Mouse (Mus musculus) heart, embryonic 12.5 days (tissue): Measurements from ENCODE around the gene Lrrc9. TPM values are rescaled to one million over a fixed set of nuclear protein-coding genes. Genes with fewer than 3 reads are reported as not detected.

ENCODE experiments used
- ATAC-seq: fragments of 200-750 bp; cut with Nextera tagmentation; 2 replicates; pipeline ENCODE4 v1.8.0; 2017; ENCODE audit warnings: moderate TSS enrichment, moderate library complexity; ENCODE audit not compliant: insufficient number of reproducible peaks, low FRiP score
- H3K27ac ChIP-seq: fragments of 300-500 bp; sonication (generic); 2 replicates; pipeline ENCODE4 v1.5.1; 2016; ENCODE audit warnings: mild to moderate bottlenecking, moderate library complexity; ENCODE audit not compliant: poor library complexity, severe bottlenecking
- H3K27me3 ChIP-seq: fragments of 300-500 bp; sonication (generic); replicated peaks from 2 replicates; pipeline ENCODE4 v1.6.1; 2016; ENCODE audit warnings: mild to moderate bottlenecking, moderate library complexity
- H3K36me3 ChIP-seq: fragments of 300-500 bp; sonication (generic); 2 replicates; pipeline ENCODE4 v1.6.1; 2016; ENCODE audit warnings: mild to moderate bottlenecking, moderate library complexity
- H3K4me1 ChIP-seq: fragments of 300-500 bp; sonication (generic); replicated peaks from 2 replicates; pipeline ENCODE4 v1.6.1; 2016; ENCODE audit warnings: mild to moderate bottlenecking
- H3K4me2 ChIP-seq: fragments of 300-500 bp; sonication (generic); 2 replicates; pipeline ENCODE4 v1.6.1; 2016; ENCODE audit warnings: mild to moderate bottlenecking, moderate library complexity
- H3K4me3 ChIP-seq: fragments of 300-500 bp; sonication (generic); 2 replicates; pipeline ENCODE4 v1.5.1; 2016; ENCODE audit warnings: mild to moderate bottlenecking
- H3K9ac ChIP-seq: fragments of 300-500 bp; sonication (generic); 2 replicates; pipeline ENCODE4 v1.6.1; 2016; ENCODE audit warnings: mild to moderate bottlenecking, moderate library complexity
- H3K9me3 ChIP-seq: fragments of 300-500 bp; sonication (generic); replicated peaks from 2 replicates; pipeline ENCODE4 v1.6.1; 2016; ENCODE audit warnings: mild to moderate bottlenecking, moderate library complexity
- WGBS: fragments of 180-500 bp; shearing (Covaris S2); methylation state at CpG from one replicate; pipeline ENCODE4 v1.1.7; 2016; 5-methylcytosine and 5-hydroxymethylcytosine counted together
- polyA plus RNA-seq: library from polyadenylated mRNA; unstranded; fragments of >200 nt; fragmentation: Nextera tagmentation; extraction: Ambion mirVana; gene quantifications from 2 replicates; pipeline ENCODE4 v1.2.1, GENCODE M21; 2016

Lrrc9 gene
- polyA plus RNA-seq, 1 experiment from 2014 or later = 1.6 TPM

DNA sequence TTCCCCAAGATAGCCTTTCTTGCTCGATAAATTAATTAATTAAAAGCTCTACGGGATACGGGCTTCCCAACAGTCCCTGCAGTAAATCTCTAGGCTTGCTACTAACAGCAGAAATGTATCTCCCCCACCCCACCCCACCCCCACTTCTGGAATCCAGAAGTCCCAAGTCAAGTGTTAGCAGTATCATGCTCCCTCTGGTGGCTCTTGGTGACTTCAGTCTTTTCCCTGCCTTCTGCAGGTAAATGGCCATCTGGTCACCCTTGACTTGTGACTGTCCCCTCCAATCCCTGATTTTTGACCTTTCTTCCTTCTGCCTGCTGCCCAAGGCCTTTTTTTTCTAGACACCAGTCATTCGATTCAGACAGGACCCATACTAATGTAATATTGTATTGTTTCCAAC, 9.5 kb upstream of the Lrrc9 start:
- Histone ChIP-seq H3K36me3 (no peaks in the 10 kb centered on the region), H3K4me3 (no peak overlapping the region), H3K4me2 (no peak overlapping the region), H3K9me3 (no peaks in the 10 kb centered on the region), H3K27me3 (no peaks in the 10 kb centered on the region), H3K9ac (no peak overlapping the region), H3K4me1 (peaks cover 4% of the 10 kb centered on the region; the same call in 1 of the 2 replicates), H3K27ac (no peak overlapping the region)
- no peak for ATAC-seq
- WGBS = 78% methylated on average over 4 of the region's 4 CpGs

DNA sequence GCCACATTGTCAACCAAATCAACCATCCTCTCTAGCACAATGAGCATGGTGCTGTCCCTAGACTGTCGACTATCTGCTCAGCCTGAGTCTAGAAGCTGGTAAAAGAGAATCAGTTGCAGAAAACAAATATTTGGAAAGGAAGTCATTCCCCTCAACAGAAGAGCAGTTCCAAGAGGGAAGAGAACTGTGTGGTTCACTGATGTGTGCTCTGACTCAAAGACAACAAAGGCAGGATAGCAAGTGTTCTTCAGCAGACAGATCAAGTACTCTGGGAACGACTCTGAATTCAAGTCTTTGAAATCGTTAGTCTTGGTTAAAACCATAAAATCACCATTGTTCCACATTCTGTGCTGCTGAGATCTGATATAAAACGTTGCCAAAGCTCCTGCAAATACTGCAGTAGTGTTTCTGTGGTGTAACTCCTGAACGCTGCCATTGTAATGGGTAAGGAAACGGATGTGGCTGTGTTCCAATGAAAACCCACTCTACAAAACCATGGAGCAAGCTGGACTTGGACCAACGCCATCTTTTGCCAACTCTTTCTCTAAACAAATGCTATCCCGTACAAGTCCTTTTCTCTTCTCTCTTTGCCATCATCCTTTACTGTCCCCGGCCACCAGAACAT, 8.3 kb upstream of the Lrrc9 start:
- Histone ChIP-seq H3K9me3 (no peaks in the 10 kb centered on the region), H3K36me3 (no peaks in the 10 kb centered on the region), H3K27ac (peak overlapping the region; percentile 66), H3K4me1 (peaks cover 4% of the 10 kb centered on the region; the same call in 1 of the 2 replicates), H3K4me3 (no peak overlapping the region), H3K9ac (no peak overlapping the region), H3K4me2 (no peak overlapping the region), H3K27me3 (no peaks in the 10 kb centered on the region)
- WGBS = 60% methylated on average over 9 of the region's 9 CpGs
- no peak for ATAC-seq

DNA sequence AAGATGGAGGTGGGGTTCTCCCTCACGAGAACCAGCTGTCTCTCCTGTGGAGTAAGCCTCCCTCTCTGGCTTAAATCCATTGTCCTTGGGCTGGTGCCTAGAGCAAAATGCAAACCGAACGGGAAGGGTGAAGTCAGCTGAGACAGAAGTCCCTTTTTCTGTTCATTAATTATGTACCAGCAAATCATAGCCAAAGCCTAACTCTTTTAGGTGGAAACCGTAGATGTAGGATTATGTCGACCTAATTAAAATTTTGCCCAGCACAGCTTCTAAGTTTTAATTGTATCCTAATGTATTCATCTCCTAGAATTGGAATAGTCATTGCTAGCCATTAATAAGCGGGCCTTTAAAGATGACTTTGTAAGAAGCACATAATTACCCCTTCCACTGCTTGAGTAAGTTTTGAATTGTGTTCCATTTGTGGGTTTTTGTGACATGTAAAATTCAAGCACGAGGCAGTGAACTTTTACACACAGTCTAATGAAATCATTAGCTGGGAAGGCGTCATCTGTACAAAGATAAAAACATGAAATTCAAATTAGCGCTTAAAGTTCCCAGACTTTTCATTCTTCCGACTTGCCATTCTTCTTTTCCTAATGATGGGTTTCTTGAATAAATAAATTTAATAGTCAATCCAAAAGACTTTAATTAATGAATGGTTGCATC, 3.9 kb upstream of the Lrrc9 start:
- H3K4me1 ChIP-seq = 0 out of 2 replicates have a peak, but pooled peaks cover 2% of the 10 kb centered on the region
- no peak overlapping the region for H3K27ac ChIP-seq
- no peak overlapping the region for H3K4me3 ChIP-seq
- H3K4me2 ChIP-seq = no peak overlapping the region
- no peaks in the 10 kb centered on the region for H3K9me3 ChIP-seq
- ATAC-seq = no peak
- H3K27me3 ChIP-seq = no peaks in the 10 kb centered on the region
- H3K36me3 ChIP-seq = no peaks in the 10 kb centered on the region
- WGBS = 78% methylated on average over 10 of the region's 10 CpGs
- H3K9ac ChIP-seq = no peak overlapping the region

DNA sequence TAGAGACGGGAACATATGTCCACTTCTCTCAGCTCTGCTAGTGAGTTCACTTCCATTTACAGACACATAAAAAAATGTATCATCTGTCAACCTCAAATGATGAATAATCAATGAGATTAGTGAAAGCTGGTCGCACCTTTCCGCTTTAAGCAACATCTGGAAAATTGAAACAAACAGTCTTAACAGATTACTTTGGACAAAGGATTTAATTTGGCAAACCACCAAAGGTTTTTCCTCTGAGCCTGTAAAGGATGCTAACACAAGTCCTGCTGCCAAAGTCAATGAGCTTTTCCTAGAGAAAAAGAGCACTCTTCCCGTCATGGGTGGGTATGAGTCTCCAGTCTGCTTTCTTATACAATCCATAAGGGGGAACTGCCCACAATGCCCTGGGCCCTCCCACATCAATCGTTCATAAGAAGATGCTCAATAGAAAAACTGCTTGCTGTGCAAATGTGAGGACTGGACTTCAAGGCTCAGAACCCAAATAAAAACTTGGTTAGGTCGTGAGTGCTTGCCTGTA, 2.6 kb upstream of the Lrrc9 start:
- no peak overlapping the region for H3K27ac ChIP-seq

DNA sequence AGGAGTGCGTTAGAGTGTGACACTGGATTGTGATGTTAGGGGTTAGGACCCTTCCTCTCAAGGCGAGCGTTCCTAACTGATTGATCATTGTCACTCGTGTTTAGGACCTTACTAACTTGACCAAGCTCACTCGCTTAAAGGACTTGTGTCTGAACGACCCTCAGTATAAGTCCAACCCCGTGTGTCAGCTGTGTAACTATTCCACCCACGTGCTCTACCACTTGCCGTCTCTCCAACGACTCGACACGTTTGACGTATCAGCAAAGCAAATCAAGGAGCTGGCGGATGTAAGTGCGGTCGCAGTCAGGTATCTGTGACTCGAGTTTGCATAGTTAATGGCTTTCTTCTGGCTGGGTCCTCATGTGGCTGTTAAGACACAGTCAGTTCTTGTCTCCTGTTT, 12.3 kb downstream of the Lrrc9 start:
- WGBS = 57% methylated on average over 17 of the region's 17 CpGs
- Histone ChIP-seq H3K9ac (no peak overlapping the region), H3K36me3 (0 out of 2 replicates have a peak, but pooled peaks cover 4% of the 10 kb centered on the region), H3K4me3 (no peak overlapping the region), H3K27me3 (no peaks in the 10 kb centered on the region), H3K4me1 (no peaks in the 10 kb centered on the region), H3K4me2 (no peak overlapping the region), H3K9me3 (no peaks in the 10 kb centered on the region), H3K27ac (no peak overlapping the region)
- ATAC-seq = no peak

More for the DNA sequence above, 2.6 kb upstream of the Lrrc9 start:
- Histone ChIP-seq H3K4me2 (no peak overlapping the region), H3K36me3 (no peaks in the 10 kb centered on the region), H3K4me3 (no peak overlapping the region), H3K9ac (no peak overlapping the region), H3K9me3 (no peaks in the 10 kb centered on the region), H3K4me1 (0 out of 2 replicates have a peak, but pooled peaks cover 2% of the 10 kb centered on the region), H3K27me3 (no peaks in the 10 kb centered on the region)
- ATAC-seq = no peak
- 64% methylated on average over 6 of the region's 6 CpGs for WGBS

DNA sequence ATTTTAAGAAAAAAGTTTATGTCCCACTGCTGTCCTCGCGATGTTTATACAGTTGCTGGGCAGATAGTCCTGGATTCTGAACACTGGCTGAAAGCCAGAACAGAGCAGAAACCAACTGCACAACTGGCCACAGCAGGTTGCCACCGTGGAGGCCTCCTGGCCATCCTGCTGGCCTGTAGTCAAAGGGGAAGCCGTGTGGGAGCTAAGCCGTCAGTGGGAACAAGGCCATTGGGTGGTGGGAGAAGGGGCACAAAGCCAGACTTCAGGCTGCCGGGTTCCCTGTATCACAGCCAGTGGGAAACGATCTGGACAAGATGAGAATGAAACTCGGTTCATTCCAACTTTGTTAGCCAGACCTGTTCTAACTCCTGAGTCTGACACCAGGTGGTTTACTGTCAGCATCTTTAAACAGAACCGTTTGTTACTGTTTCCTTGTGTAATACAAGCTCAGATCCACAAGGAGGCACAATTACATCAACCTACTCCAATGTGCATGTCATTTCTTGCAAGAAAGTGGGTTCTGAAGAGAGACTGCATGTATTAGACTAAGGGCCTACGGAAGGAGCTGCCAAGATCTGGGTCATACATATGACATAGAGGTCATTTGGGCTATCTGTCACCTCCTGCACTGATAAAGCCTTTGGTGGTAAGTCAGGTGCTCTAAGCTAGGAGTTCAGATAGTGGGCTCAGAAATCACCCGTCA, 19.7 kb downstream of the Lrrc9 start:
- H3K36me3 ChIP-seq = 0 out of 2 replicates have a peak, but pooled peaks cover 3% of the 10 kb centered on the region
- ATAC-seq = no peak
- H3K9me3 ChIP-seq = no peaks in the 10 kb centered on the region
- no peak overlapping the region for H3K4me3 ChIP-seq
- H3K27me3 ChIP-seq = no peaks in the 10 kb centered on the region
- WGBS = 51% methylated on average over 11 of the region's 11 CpGs
- no peaks in the 10 kb centered on the region for H3K4me1 ChIP-seq
- no peak overlapping the region for H3K9ac ChIP-seq
- 0 out of 2 replicates have a peak overlapping the region, but pooled peaks have one; percentile 31 for H3K4me2 ChIP-seq
- no peak overlapping the region for H3K27ac ChIP-seq

DNA sequence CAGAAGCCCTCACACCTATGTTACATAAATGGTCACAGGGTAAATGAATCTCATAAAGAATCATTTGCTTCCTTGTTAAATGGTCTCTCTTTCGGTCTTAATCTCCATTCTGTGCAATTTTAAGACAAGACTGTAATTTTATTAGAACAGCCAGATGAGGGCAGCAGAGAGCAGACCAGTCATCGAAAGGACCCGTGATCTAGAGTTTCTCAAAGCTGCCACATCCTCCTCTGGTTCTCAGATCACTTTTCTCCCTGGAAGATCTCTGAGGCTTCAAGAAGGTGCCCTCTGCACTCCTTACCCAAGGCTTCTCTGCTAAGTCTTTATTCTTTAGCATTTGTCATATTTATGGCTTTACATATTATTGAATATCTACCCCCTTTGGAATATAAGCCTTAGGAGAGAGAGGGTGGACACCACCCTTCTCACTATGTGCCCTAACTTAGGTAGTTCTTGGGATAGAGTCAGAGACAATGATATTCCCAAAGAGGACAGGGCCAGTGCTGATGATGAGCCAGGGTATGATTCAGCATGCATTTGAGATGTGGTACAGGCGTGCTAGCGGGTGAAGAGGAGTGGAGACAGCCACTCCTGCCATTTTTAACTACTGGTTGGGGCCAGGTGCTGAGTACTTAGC, 20.3 kb downstream of the Lrrc9 start:
- ATAC-seq = no peak
- 42% methylated on average over 5 of the region's 5 CpGs for WGBS
- H3K4me2 ChIP-seq = 0 out of 2 replicates have a peak overlapping the region, but pooled peaks have one; percentile 31

DNA sequence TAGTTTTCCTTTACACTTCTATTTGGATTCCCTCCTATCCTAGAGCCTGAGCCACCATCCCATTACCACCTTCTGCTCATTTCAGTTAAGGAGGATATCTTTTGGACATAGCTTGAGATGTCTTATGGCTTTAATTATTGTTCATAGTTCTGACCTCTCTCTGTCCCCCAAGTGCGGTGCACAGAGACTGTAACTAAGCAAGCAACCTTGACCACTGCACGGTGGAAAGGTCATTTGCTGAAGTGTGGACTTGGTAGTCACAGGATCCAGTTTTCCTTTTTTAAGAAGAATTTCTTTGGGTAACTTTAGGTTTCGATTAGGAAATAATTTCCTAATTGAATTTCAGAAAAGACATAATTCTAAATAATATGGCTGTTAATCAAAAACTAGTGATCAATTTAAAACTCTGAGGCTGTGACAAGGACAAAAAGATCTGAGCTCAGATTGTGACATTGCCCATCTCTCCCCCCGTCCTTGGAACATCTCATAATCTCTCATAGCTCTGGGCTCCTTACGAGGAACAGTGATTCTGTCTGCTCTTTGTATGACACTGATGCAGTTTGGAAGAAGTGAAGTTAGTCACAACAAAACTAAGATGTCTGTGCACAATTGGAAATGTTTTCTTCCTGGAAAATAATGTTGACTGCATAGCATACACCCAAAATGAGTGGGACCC, 24.3 kb downstream of the Lrrc9 start:
- H3K27me3 ChIP-seq = no peaks in the 10 kb centered on the region
- H3K4me1 ChIP-seq = no peaks in the 10 kb centered on the region
- H3K4me2 ChIP-seq = no peak overlapping the region
- H3K27ac ChIP-seq = no peak overlapping the region
- H3K4me3 ChIP-seq = no peak overlapping the region
- no peak overlapping the region for H3K9ac ChIP-seq
- no peaks in the 10 kb centered on the region for H3K9me3 ChIP-seq
- H3K36me3 ChIP-seq = no peaks in the 10 kb centered on the region
- 81% methylated on average over 5 of the region's 5 CpGs for WGBS
- ATAC-seq = no peak

More for the DNA sequence above, 20.3 kb downstream of the Lrrc9 start:
- Histone ChIP-seq H3K4me3 (no peak overlapping the region), H3K4me1 (no peaks in the 10 kb centered on the region), H3K9me3 (no peaks in the 10 kb centered on the region), H3K27ac (no peak overlapping the region), H3K36me3 (no peaks in the 10 kb centered on the region), H3K9ac (no peak overlapping the region), H3K27me3 (no peaks in the 10 kb centered on the region)

DNA sequence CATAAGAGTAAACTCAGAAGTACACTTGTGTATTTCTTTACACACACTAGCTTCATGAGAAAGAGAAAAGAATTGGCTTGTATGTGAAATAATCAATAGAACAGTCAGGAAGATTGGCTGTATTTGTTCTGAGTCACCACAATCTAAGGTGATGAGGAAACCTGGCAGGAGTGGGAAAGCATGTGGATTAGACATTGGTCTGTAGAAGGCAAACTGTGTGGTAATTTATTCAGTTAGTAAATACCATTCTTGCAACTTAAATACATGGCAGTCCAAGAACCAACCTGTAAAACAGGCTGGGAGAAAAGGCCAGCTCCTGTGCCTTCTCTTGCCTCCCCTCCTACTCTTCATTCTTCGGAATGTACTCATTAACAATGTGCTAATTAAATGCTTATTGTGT, 25.6 kb downstream of the Lrrc9 start:
- H3K9ac ChIP-seq = no peak overlapping the region
- no peak for ATAC-seq
- no peaks in the 10 kb centered on the region for H3K36me3 ChIP-seq
- no peak overlapping the region for H3K4me3 ChIP-seq
- H3K27ac ChIP-seq = no peak overlapping the region
- H3K4me1 ChIP-seq = no peaks in the 10 kb centered on the region
- H3K27me3 ChIP-seq = no peaks in the 10 kb centered on the region
- no peak overlapping the region for H3K4me2 ChIP-seq
- WGBS = 73% methylated on average over 1 of the region's 1 CpGs
- H3K9me3 ChIP-seq = no peaks in the 10 kb centered on the region

DNA sequence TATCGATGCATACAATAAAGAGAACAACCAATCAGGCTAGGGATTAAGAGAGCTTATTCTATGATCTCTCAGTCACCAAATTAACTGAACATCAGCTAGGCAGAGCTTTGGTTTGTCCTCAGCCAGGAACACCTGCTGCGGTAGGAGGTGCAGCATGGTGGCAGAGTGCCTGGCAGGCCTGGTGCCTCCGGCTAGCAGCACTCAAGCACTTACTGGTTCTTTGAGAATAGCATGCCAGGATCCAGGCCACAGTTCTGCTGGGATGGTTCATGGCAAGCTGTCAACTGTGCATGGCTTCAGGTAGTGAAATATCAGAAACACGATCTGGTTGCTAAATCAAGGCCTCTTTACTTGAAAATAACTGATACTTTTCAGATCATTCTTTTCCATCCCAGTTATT, 26.1 kb downstream of the Lrrc9 start:
- Histone ChIP-seq H3K27ac (no peak overlapping the region), H3K27me3 (no peaks in the 10 kb centered on the region), H3K4me1 (no peaks in the 10 kb centered on the region), H3K4me3 (no peak overlapping the region), H3K9me3 (no peaks in the 10 kb centered on the region), H3K36me3 (no peaks in the 10 kb centered on the region), H3K4me2 (no peak overlapping the region), H3K9ac (no peak overlapping the region)
- 84% methylated on average over 4 of the region's 4 CpGs for WGBS
- no peak for ATAC-seq
